Mouse (Mus musculus): Measurements from ENCODE around the gene Rftn1. TPM values are rescaled to one million over a fixed set of nuclear protein-coding genes. Genes with fewer than 3 reads are reported as not detected.

Rftn1 gene
- polyA plus RNA-seq, 1 experiment, result 6.8 TPM

GRCm38 (mm10) chr17:50205152-50205782 is 14.8 kb upstream of the Rftn1 start:
- Histone ChIP-seq H3K4me1 (no peaks in the 10 kb centered on the region; the same call in 1 of the 2 replicates), H3K27me3 (replicated peaks) (peaks cover 27% of the 10 kb centered on the region), H3K36me3 (replicated peaks; ENCODE audit: low read length) (no peaks in the 10 kb centered on the region), H3K4me3 (replicated peaks) (no peak overlapping the region), H3K9me3 (0 out of 2 replicates have a peak, but pooled peaks cover 5% of the 10 kb centered on the region)
- no peak for TF ChIP-seq GATA1 (IDR thresholded peaks at IDR 0.05; ENCODE audit: borderline replicate concordance, low read length)
- no peak for TF ChIP-seq FLI1 (IDR thresholded peaks at IDR 0.05; ENCODE audit: low read length)

GRCm38 (mm10) chr17:50201828-50202445 is 11.5 kb upstream of the Rftn1 start:
- Histone ChIP-seq H3K27me3 (replicated peaks) (peaks cover 39% of the 10 kb centered on the region), H3K36me3 (replicated peaks; ENCODE audit: low read length) (no peaks in the 10 kb centered on the region), H3K4me1 (no peaks in the 10 kb centered on the region; the same call in 1 of the 2 replicates), H3K9me3 (no peaks in the 10 kb centered on the region), H3K4me3 (replicated peaks) (no peak overlapping the region)
- TF ChIP-seq GATA1 (IDR thresholded peaks at IDR 0.05; ENCODE audit: borderline replicate concordance, low read length) (no peak), FLI1 (IDR thresholded peaks at IDR 0.05; ENCODE audit: low read length) (no peak)

GRCm38 (mm10) chr17:50199075-50199850 is 8.8 kb upstream of the Rftn1 start:
- Histone ChIP-seq H3K9me3 (no peaks in the 10 kb centered on the region), H3K4me1 (peaks cover 4% of the 10 kb centered on the region; the same call in 1 of the 2 replicates), H3K4me3 (replicated peaks) (no peak overlapping the region), H3K27me3 (replicated peaks) (peaks cover 48% of the 10 kb centered on the region), H3K36me3 (replicated peaks; ENCODE audit: low read length) (no peaks in the 10 kb centered on the region)
- TF ChIP-seq FLI1 (IDR thresholded peaks at IDR 0.05; ENCODE audit: low read length) (no peak), GATA1 (IDR thresholded peaks at IDR 0.05; ENCODE audit: borderline replicate concordance, low read length) (no peak)

GRCm38 (mm10) chr17:50197572-50197971 is 7.1 kb upstream of the Rftn1 start:
- Histone ChIP-seq H3K4me1 (peaks cover 4% of the 10 kb centered on the region; the same call in 1 of the 2 replicates), H3K4me3 (replicated peaks) (no peak overlapping the region), H3K36me3 (replicated peaks; ENCODE audit: low read length) (no peaks in the 10 kb centered on the region), H3K9me3 (no peaks in the 10 kb centered on the region), H3K27me3 (replicated peaks) (peaks cover 51% of the 10 kb centered on the region)
- no peak for TF ChIP-seq FLI1 (IDR thresholded peaks at IDR 0.05; ENCODE audit: low read length)
- no peak for TF ChIP-seq GATA1 (IDR thresholded peaks at IDR 0.05; ENCODE audit: borderline replicate concordance, low read length)

- TF ChIP-seq FLI1 (IDR thresholded peaks at IDR 0.05; ENCODE audit: low read length) (no peak), GATA1 (IDR thresholded peaks at IDR 0.05; ENCODE audit: borderline replicate concordance, low read length) (no peak)
- H3K9me3 ChIP-seq, result no peaks in the 10 kb centered on the region
- H3K36me3 ChIP-seq (replicated peaks; ENCODE audit: low read length), result no peaks in the 10 kb centered on the region
- peaks cover 4% of the 10 kb centered on the region; the same call in 1 of the 2 replicates for H3K4me1 ChIP-seq
- peaks cover 54% of the 10 kb centered on the region for H3K27me3 ChIP-seq (replicated peaks)
- no peak overlapping the region for H3K4me3 ChIP-seq (replicated peaks)
These were observed 5.7 kb upstream of the Rftn1 start for GRCm38 (mm10) chr17:50196005-50196672.

- H3K4me1 ChIP-seq, result peaks cover 9% of the 10 kb centered on the region; the same call in 1 of the 2 replicates
- no peak overlapping the region for H3K4me3 ChIP-seq (replicated peaks)
- peaks cover 54% of the 10 kb centered on the region for H3K27me3 ChIP-seq (replicated peaks)
- H3K36me3 ChIP-seq (replicated peaks; ENCODE audit: low read length), result no peaks in the 10 kb centered on the region
- no peak for TF ChIP-seq FLI1 (IDR thresholded peaks at IDR 0.05; ENCODE audit: low read length)
- TF ChIP-seq GATA1 (IDR thresholded peaks at IDR 0.05; ENCODE audit: borderline replicate concordance, low read length), result no peak
- H3K9me3 ChIP-seq, result no peaks in the 10 kb centered on the region
These were observed 4.9 kb upstream of the Rftn1 start for GRCm38 (mm10) chr17:50195399-50195798.

GRCm38 (mm10) chr17:50194541-50194940 is 4.1 kb upstream of the Rftn1 start:
- TF ChIP-seq GATA1 (IDR thresholded peaks at IDR 0.05; ENCODE audit: borderline replicate concordance, low read length), result no peak
- no peak for TF ChIP-seq FLI1 (IDR thresholded peaks at IDR 0.05; ENCODE audit: low read length)
- Histone ChIP-seq H3K4me3 (replicated peaks) (no peak overlapping the region), H3K4me1 (peaks cover 17% of the 10 kb centered on the region), H3K36me3 (replicated peaks; ENCODE audit: low read length) (no peaks in the 10 kb centered on the region), H3K9me3 (no peaks in the 10 kb centered on the region), H3K27me3 (replicated peaks) (peaks cover 60% of the 10 kb centered on the region)

GRCm38 (mm10) chr17:50193653-50194052 is 3.2 kb upstream of the Rftn1 start:
- Histone ChIP-seq H3K27me3 (replicated peaks) (peaks cover 65% of the 10 kb centered on the region), H3K4me1 (peaks cover 21% of the 10 kb centered on the region), H3K36me3 (replicated peaks; ENCODE audit: low read length) (no peaks in the 10 kb centered on the region), H3K9me3 (no peaks in the 10 kb centered on the region; the same call in 1 of the 2 replicates), H3K4me3 (replicated peaks) (no peak overlapping the region)
- TF ChIP-seq GATA1 (IDR thresholded peaks at IDR 0.05; ENCODE audit: borderline replicate concordance, low read length) (no peak), FLI1 (IDR thresholded peaks at IDR 0.05; ENCODE audit: low read length) (no peak)

GRCm38 (mm10) chr17:50192376-50192940 is 2.0 kb upstream of the Rftn1 start:
- Histone ChIP-seq H3K4me3 (replicated peaks) (no peak overlapping the region), H3K9me3 (no peaks in the 10 kb centered on the region; the same call in 1 of the 2 replicates), H3K27me3 (replicated peaks) (peaks cover 58% of the 10 kb centered on the region), H3K36me3 (replicated peaks; ENCODE audit: low read length) (no peaks in the 10 kb centered on the region), H3K4me1 (peaks cover 21% of the 10 kb centered on the region)
- no peak for TF ChIP-seq GATA1 (IDR thresholded peaks at IDR 0.05; ENCODE audit: borderline replicate concordance, low read length)
- no peak for TF ChIP-seq FLI1 (IDR thresholded peaks at IDR 0.05; ENCODE audit: low read length)

Measured in megakaryocyte, embryonic 14.5 days (primary cell).